ENCODE assay signal across 8 mouse cellular contexts in genomic region chr9:64281781-64282178, GRCm38 (mm10). TPM values are rescaled to one million over a fixed set of nuclear protein-coding genes. Genes with fewer than 3 reads are reported as not detected.
DNase-seq lines count a peak whose midpoint lies in the region; ATAC-seq and TF ChIP-seq lines count a peak whose summit lies in the region.

No protein-coding gene starts in this region.

- peak overlapping the region; percentile 78 for H3K4me2 ChIP-seq in heart, embryonic 15.5 days
- H3K4me2 ChIP-seq in hindbrain, embryonic 11.5 days (replicated peaks; ENCODE audit: low read depth, low read length), result peak overlapping the region; percentile 48
- peak overlapping the region; percentile 78 for H3K4me2 ChIP-seq in midbrain, embryonic 13.5 days (replicated peaks)

- 0% methylated on average over 24 of the region's 24 CpGs for WGBS in heart, embryonic 15.5 days
- under 1% methylated on average over 24 of the region's 24 CpGs for WGBS in hindbrain, embryonic 11.5 days
- WGBS in midbrain, embryonic 13.5 days, result under 1% methylated on average over 24 of the region's 24 CpGs

- TF ChIP-seq POLR2A in MEL (IDR thresholded peaks at IDR 0.05; ENCODE audit: control insufficient read depth in 1 of 2, insufficient read depth in 1 of 2, low read depth in 1 of 2, low read length in 2 of 2, poor library complexity in 1 of 2), result no peak

- no peaks in the 10 kb centered on the region for H3K36me3 ChIP-seq in heart, embryonic 15.5 days
- peaks cover 0 to 25% of the 10 kb centered on the region in 2 experiments; a peak in 3 of 4 replicates for H3K36me3 ChIP-seq in MEL (ENCODE audit: control insufficient read depth in 1 of 2, insufficient read depth in 2 of 2, low read length in 2 of 2)
- H3K36me3 ChIP-seq in hindbrain, embryonic 11.5 days (ENCODE audit: control insufficient read depth, insufficient read depth, low read length), result no peaks in the 10 kb centered on the region
- no peaks in the 10 kb centered on the region for H3K36me3 ChIP-seq in midbrain, embryonic 13.5 days

- peaks cover 10% of the 10 kb centered on the region for H3K4me1 ChIP-seq in heart, embryonic 15.5 days (replicated peaks)
- H3K4me1 ChIP-seq in MEL (ENCODE audit: control insufficient read depth in 1 of 2, insufficient read depth in 2 of 2, low read length in 2 of 2), result peaks cover 3 to 11% of the 10 kb centered on the region in 2 experiments; a peak in 2 of 4 replicates
- peaks cover 4% of the 10 kb centered on the region; the same call in 1 of the 2 replicates for H3K4me1 ChIP-seq in hindbrain, embryonic 11.5 days (replicated peaks; ENCODE audit: control insufficient read depth, insufficient read depth, low read length)
- peaks cover 9% of the 10 kb centered on the region for H3K4me1 ChIP-seq in midbrain, embryonic 13.5 days (replicated peaks)

- no peak for TF ChIP-seq EP300 in MEL (IDR thresholded peaks at IDR 0.05; ENCODE audit: low read depth in 1 of 2, low read length in 2 of 2)

- H3K9ac ChIP-seq in heart, embryonic 15.5 days, result peak overlapping the region; percentile 92
- H3K9ac ChIP-seq in MEL (ENCODE audit: control insufficient read depth, low read depth, low read length, poor library complexity, severe bottlenecking), result peak overlapping the region; percentile 99
- peak overlapping the region; percentile 78 for H3K9ac ChIP-seq in hindbrain, embryonic 11.5 days (ENCODE audit: low read depth, low read length)
- peak overlapping the region; percentile 89 for H3K9ac ChIP-seq in midbrain, embryonic 13.5 days (replicated peaks)

- H3K9me3 ChIP-seq in heart, embryonic 15.5 days (replicated peaks), result no peaks in the 10 kb centered on the region
- no peaks in the 10 kb centered on the region for H3K9me3 ChIP-seq in MEL (replicated peaks; ENCODE audit: insufficient read depth, low read length)
- no peaks in the 10 kb centered on the region for H3K9me3 ChIP-seq in hindbrain, embryonic 11.5 days (ENCODE audit: control insufficient read depth, low read length)
- no peaks in the 10 kb centered on the region for H3K9me3 ChIP-seq in midbrain, embryonic 13.5 days

- peaks cover 34% of the 10 kb centered on the region for H3K79me2 ChIP-seq in MEL (ENCODE audit: control insufficient read depth, insufficient read depth, low read length, poor library complexity)

- DNase-seq in heart, adult 8-10 months (ENCODE audit: low spot score), result no peak
- DNase-seq in MEL (ENCODE audit: low read depth, low spot score), result no peak
- no peak for DNase-seq in hindbrain, embryonic 11.5 days (ENCODE audit: low spot score)
- DNase-seq in left cerebral cortex, adult 8-10 months (ENCODE audit: low spot score in 2 of 2), result no peak
- no peak for DNase-seq in thymus, adult 18-20 months
- DNase-seq in right cerebral cortex, postnatal 10 days (ENCODE audit: low spot score in 2 of 2), result no peak

- no peak for TF ChIP-seq RAD21 in MEL (IDR thresholded peaks at IDR 0.05; ENCODE audit: low read depth, low read length)

- TF ChIP-seq CTCF in MEL (IDR thresholded peaks at IDR 0.05 in 2 of 3, conservative IDR thresholded peaks at IDR 0.05 in 1 of 3; ENCODE audit: control insufficient read depth in 1 of 3, insufficient read depth in 1 of 3, low read depth in 2 of 3, low read length in 3 of 3, poor library complexity in 1 of 3, severe bottlenecking in 1 of 3), result no peak

- no peaks in the 10 kb centered on the region for H3K27me3 ChIP-seq in heart, embryonic 15.5 days
- no peaks in the 10 kb centered on the region for H3K27me3 ChIP-seq in MEL (ENCODE audit: control insufficient read depth in 1 of 2, insufficient read depth in 2 of 2, low read length in 2 of 2)
- H3K27me3 ChIP-seq in hindbrain, embryonic 11.5 days (ENCODE audit: control insufficient read depth, insufficient read depth, low read length), result no peaks in the 10 kb centered on the region
- H3K27me3 ChIP-seq in midbrain, embryonic 13.5 days, result no peaks in the 10 kb centered on the region

- peak overlapping the region; percentile 87 for H3K4me3 ChIP-seq in heart, embryonic 15.5 days
- H3K4me3 ChIP-seq in MEL (ENCODE audit: control insufficient read depth in 1 of 2, insufficient read depth in 1 of 2, low read depth in 2 of 2, low read length in 2 of 2), result peak overlapping the region; percentile 63 to 99
- H3K4me3 ChIP-seq in hindbrain, embryonic 11.5 days (ENCODE audit: low read depth, low read length), result peak overlapping the region; percentile 53
- peak overlapping the region; percentile 79 for H3K4me3 ChIP-seq in midbrain, embryonic 13.5 days (replicated peaks)

- peak overlapping the region; percentile 91 for H3K27ac ChIP-seq in heart, embryonic 15.5 days
- H3K27ac ChIP-seq in MEL (ENCODE audit: control insufficient read depth, low read depth, low read length), result peak overlapping the region; percentile 93
- H3K27ac ChIP-seq in hindbrain, embryonic 11.5 days (ENCODE audit: low read depth, low read length), result peak overlapping the region; percentile 58
- H3K27ac ChIP-seq in midbrain, embryonic 13.5 days, result peak overlapping the region; percentile 77

- ATAC-seq in heart, embryonic 15.5 days (replicated peaks; ENCODE audit: insufficient number of reproducible peaks, insufficient read depth, low FRiP score, low read depth), result peak; percentile 86
- peak; percentile 84 for ATAC-seq in hindbrain, embryonic 11.5 days (ENCODE audit: low FRiP score)
- peak; percentile 94 for ATAC-seq in midbrain, embryonic 13.5 days

TF ChIP-seq in MEL, 35 proteins besides CTCF, POLR2A, EP300 and RAD21:
- TF ChIP-seq MXI1 (IDR thresholded peaks at IDR 0.05; ENCODE audit: low read depth, low read length) (peak; percentile 94), ZMIZ1 (IDR thresholded peaks at IDR 0.05; ENCODE audit: low read depth, low read length) (peak; percentile 13; the same call in 1 of the 2 replicates), E2F4 (IDR thresholded peaks at IDR 0.05; ENCODE audit: borderline replicate concordance, low read depth, low read length) (no peak), MAX (IDR thresholded peaks at IDR 0.05; ENCODE audit: low read length) (peak; percentile 89), MAFK (IDR thresholded peaks at IDR 0.05; ENCODE audit: borderline replicate concordance, low read depth, low read length) (no peak), MYC (IDR thresholded peaks at IDR 0.05; ENCODE audit: low read depth, low read length) (peak; percentile 88), USF1 (IDR thresholded peaks at IDR 0.05; ENCODE audit: low read depth, low read length) (no peak), ZKSCAN1 (IDR thresholded peaks at IDR 0.05; ENCODE audit: low read depth, low read length) (no peak), BHLHE40 (IDR thresholded peaks at IDR 0.05; ENCODE audit: borderline replicate concordance, low read depth, low read length) (no peak), TCF12 (IDR thresholded peaks at IDR 0.05; ENCODE audit: low read depth, low read length) (0 out of 2 replicates have a peak, but pooled peaks have one; percentile 33), SIN3A (IDR thresholded peaks at IDR 0.05; ENCODE audit: low read length) (peak; percentile 82), TAL1 (IDR thresholded peaks at IDR 0.05; ENCODE audit: low read length) (no peak)

RNA-seq across cellular contexts. Expression of gene Tipin, which starts 0.4 kb away (rescaled TPM):
- 98.0 and 113 TPM in 2 replicates for polyA plus RNA-seq in heart, embryonic 15.5 days (2015; fragmentation: Nextera tagmentation; extraction: Ambion mirVana)
- 10 to 100 TPM in 3 of 4 experiments, 1 to 10 TPM in 1; 9.3 to 12.9 (median 11.0) TPM for total RNA-seq in heart, adult 8-10 months (2022)
- 176 and 189 TPM in 2 replicates for total RNA-seq in MEL (2012; rRNA removed)
- polyA plus RNA-seq in MEL (2012; ENCODE audit: insufficient read depth in 1 of 2, insufficient read length in 2 of 2, low read depth in 1 of 2, low replicate concordance in 2 of 2, missing spikeins in 1 of 2), result 100 to 1,000 TPM in 1 of 2 experiments, not detected in 1; 128 TPM
- 226 and 233 TPM in 2 replicates for polyA plus RNA-seq in hindbrain, embryonic 11.5 days (2014; fragmentation: Nextera tagmentation; extraction: Ambion mirVana)
- polyA plus RNA-seq in midbrain, embryonic 13.5 days (2015; fragmentation: Nextera tagmentation; extraction: Ambion mirVana), result 110 and 133 TPM in 2 replicates
- 10 to 100 TPM; 19.5 to 24.7 (median 21.5) TPM for total RNA-seq in left cerebral cortex, adult 8-10 months (2022)

RNA-seq across cellular contexts. Expression of gene Map2k1, which starts 28.3 kb away (rescaled TPM):
- polyA plus RNA-seq in heart, embryonic 15.5 days (2015; fragmentation: Nextera tagmentation; extraction: Ambion mirVana), result 78.3 and 80.8 TPM in 2 replicates
- 10 to 100 TPM; 46.1 to 51.3 (median 48.7) TPM for total RNA-seq in heart, adult 8-10 months (2022)
- total RNA-seq in MEL (2012; rRNA removed), result 29.2 and 40.4 TPM in 2 replicates
- polyA plus RNA-seq in MEL (2012; ENCODE audit: insufficient read depth in 1 of 2, insufficient read length in 2 of 2, low read depth in 1 of 2, low replicate concordance in 2 of 2, missing spikeins in 1 of 2), result 10 to 100 TPM in 1 of 2 experiments, not detected in 1; 48.0 TPM
- polyA plus RNA-seq in hindbrain, embryonic 11.5 days (2014; fragmentation: Nextera tagmentation; extraction: Ambion mirVana), result 71.8 and 79.1 TPM in 2 replicates
- 41.6 and 46.6 TPM in 2 replicates for polyA plus RNA-seq in midbrain, embryonic 13.5 days (2015; fragmentation: Nextera tagmentation; extraction: Ambion mirVana)
- total RNA-seq in left cerebral cortex, adult 8-10 months (2022), result 100 to 1,000 TPM; 274 to 294 (median 288) TPM

RNA-seq across cellular contexts. Expression of gene Uchl4, which starts 46.8 kb away (rescaled TPM):
- polyA plus RNA-seq in heart, embryonic 15.5 days (2015; fragmentation: Nextera tagmentation; extraction: Ambion mirVana), result 1.3 and 2.0 TPM in 2 replicates
- 1 to 10 TPM; 2.8 to 3.7 (median 3.2) TPM for total RNA-seq in heart, adult 8-10 months (2022)
- 0.27 and 0.42 TPM in 2 replicates for total RNA-seq in MEL (2012; rRNA removed)
- polyA plus RNA-seq in MEL (2012; ENCODE audit: insufficient read depth in 1 of 2, insufficient read length in 2 of 2, low read depth in 1 of 2, low replicate concordance in 2 of 2, missing spikeins in 1 of 2), result 1 to 10 TPM in 1 of 2 experiments, not detected in 1; 7.4 TPM
- 4.0 and 5.2 TPM in 2 replicates for polyA plus RNA-seq in hindbrain, embryonic 11.5 days (2014; fragmentation: Nextera tagmentation; extraction: Ambion mirVana)
- polyA plus RNA-seq in midbrain, embryonic 13.5 days (2015; fragmentation: Nextera tagmentation; extraction: Ambion mirVana), result 2.8 and 3.7 TPM in 2 replicates
- 1 to 10 TPM; 1.9 to 2.9 (median 2.5) TPM for total RNA-seq in left cerebral cortex, adult 8-10 months (2022)

RNA-seq across cellular contexts. Expression of gene Dis3l, which starts 59.3 kb away (rescaled TPM):
- 17.3 and 18.5 TPM in 2 replicates for polyA plus RNA-seq in heart, embryonic 15.5 days (2015; fragmentation: Nextera tagmentation; extraction: Ambion mirVana)
- 10 to 100 TPM; 25.1 to 29.9 (median 27.1) TPM for total RNA-seq in heart, adult 8-10 months (2022)
- total RNA-seq in MEL (2012; rRNA removed), result 13.1 and 13.4 TPM in 2 replicates
- 10 to 100 TPM in 1 of 2 experiments, not detected in 1; 14.0 TPM for polyA plus RNA-seq in MEL (2012; ENCODE audit: insufficient read depth in 1 of 2, insufficient read length in 2 of 2, low read depth in 1 of 2, low replicate concordance in 2 of 2, missing spikeins in 1 of 2)
- polyA plus RNA-seq in hindbrain, embryonic 11.5 days (2014; fragmentation: Nextera tagmentation; extraction: Ambion mirVana), result 21.7 and 25.7 TPM in 2 replicates
- polyA plus RNA-seq in midbrain, embryonic 13.5 days (2015; fragmentation: Nextera tagmentation; extraction: Ambion mirVana), result 21.6 and 22.5 TPM in 2 replicates
- 10 to 100 TPM; 28.8 to 30.4 (median 30.2) TPM for total RNA-seq in left cerebral cortex, adult 8-10 months (2022)
